ENCODE assay signal across 8 mouse cellular contexts in the genomic region with DNA sequence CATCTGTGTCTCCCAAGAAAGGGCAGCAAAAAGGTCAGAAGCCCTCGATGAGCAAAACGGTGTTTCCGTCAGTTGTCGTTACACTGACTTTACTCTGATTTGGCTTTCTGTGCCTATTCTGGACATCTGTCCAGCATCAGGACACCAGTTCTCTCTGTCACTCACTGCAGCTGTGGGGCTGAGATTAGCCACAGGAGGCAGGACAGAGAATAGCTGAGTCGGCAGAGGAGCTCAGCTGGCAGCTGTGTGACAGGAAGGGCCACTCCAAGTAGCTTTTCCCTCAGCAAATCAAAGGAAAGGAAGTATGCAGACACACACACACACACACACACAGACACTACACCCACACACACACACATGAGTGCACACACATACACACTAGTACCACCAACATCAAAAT. TPM values are rescaled to one million over a fixed set of nuclear protein-coding genes. Genes with fewer than 3 reads are reported as not detected.
DNase-seq lines count a peak whose midpoint lies in the region; ATAC-seq and TF ChIP-seq lines count a peak whose summit lies in the region.

No protein-coding gene starts in this region.

- no peak overlapping the region for H3K27ac ChIP-seq in midbrain, postnatal 0 days (ENCODE audit: low read depth, low read length)
- no peak overlapping the region for H3K27ac ChIP-seq in midbrain, embryonic 13.5 days
- no peak overlapping the region for H3K27ac ChIP-seq in kidney, embryonic 15.5 days
- no peak overlapping the region for H3K27ac ChIP-seq in forebrain, embryonic 12.5 days

- H3K4me3 ChIP-seq in midbrain, postnatal 0 days (ENCODE audit: low read depth, low read length): no peak overlapping the region
- H3K4me3 ChIP-seq in midbrain, embryonic 13.5 days (replicated peaks): no peak overlapping the region
- no peak overlapping the region for H3K4me3 ChIP-seq in kidney, embryonic 15.5 days (replicated peaks)
- no peak overlapping the region for H3K4me3 ChIP-seq in forebrain, embryonic 12.5 days (replicated peaks)

- no peaks in the 10 kb centered on the region for H3K9me3 ChIP-seq in midbrain, postnatal 0 days (ENCODE audit: low read length)
- H3K9me3 ChIP-seq in midbrain, embryonic 13.5 days: no peaks in the 10 kb centered on the region
- H3K9me3 ChIP-seq in kidney, embryonic 15.5 days (replicated peaks): no peaks in the 10 kb centered on the region
- no peaks in the 10 kb centered on the region for H3K9me3 ChIP-seq in forebrain, embryonic 12.5 days

- 0 out of 2 replicates have a peak, but pooled peaks have one; percentile 5 for TF ChIP-seq CTCF in midbrain, postnatal 0 days (IDR thresholded peaks at IDR 0.05)

- no peaks in the 10 kb centered on the region for H3K4me1 ChIP-seq in midbrain, postnatal 0 days (ENCODE audit: insufficient read depth, low read length)
- H3K4me1 ChIP-seq in midbrain, embryonic 13.5 days (replicated peaks): no peaks in the 10 kb centered on the region
- H3K4me1 ChIP-seq in kidney, embryonic 15.5 days: peaks cover 9% of the 10 kb centered on the region; the same call in 1 of the 2 replicates
- no peaks in the 10 kb centered on the region; the same call in 1 of the 2 replicates for H3K4me1 ChIP-seq in forebrain, embryonic 12.5 days

- 44% methylated on average over 5 of the region's 5 CpGs for WGBS in midbrain, postnatal 0 days
- 34% methylated on average over 5 of the region's 5 CpGs for WGBS in midbrain, embryonic 13.5 days
- WGBS in kidney, embryonic 15.5 days: 37% methylated on average over 5 of the region's 5 CpGs
- 52% methylated on average over 5 of the region's 5 CpGs for WGBS in forebrain, embryonic 12.5 days

- no peak overlapping the region for H3K4me2 ChIP-seq in midbrain, postnatal 0 days (ENCODE audit: low read depth, low read length, poor library complexity, severe bottlenecking)
- no peak overlapping the region for H3K4me2 ChIP-seq in midbrain, embryonic 13.5 days (replicated peaks)
- H3K4me2 ChIP-seq in kidney, embryonic 15.5 days: no peak overlapping the region
- no peak overlapping the region for H3K4me2 ChIP-seq in forebrain, embryonic 12.5 days

- peak; percentile 9 for DNase-seq in adrenal gland, postnatal 14 days
- DNase-seq in adrenal gland, postnatal 25 days: no peak
- peak; percentile 10 for DNase-seq in midbrain, postnatal 0 days (ENCODE audit: low spot score)
- peak; percentile 23 for DNase-seq in retina, postnatal 1 day

- H3K27me3 ChIP-seq in midbrain, postnatal 0 days (ENCODE audit: insufficient read depth, low read length): no peaks in the 10 kb centered on the region
- no peaks in the 10 kb centered on the region for H3K27me3 ChIP-seq in midbrain, embryonic 13.5 days
- no peaks in the 10 kb centered on the region for H3K27me3 ChIP-seq in kidney, embryonic 15.5 days
- H3K27me3 ChIP-seq in forebrain, embryonic 12.5 days: no peaks in the 10 kb centered on the region

- H3K9ac ChIP-seq in midbrain, postnatal 0 days (replicated peaks; ENCODE audit: low read length, poor library complexity, severe bottlenecking): no peak overlapping the region
- no peak overlapping the region for H3K9ac ChIP-seq in midbrain, embryonic 13.5 days (replicated peaks)
- H3K9ac ChIP-seq in kidney, embryonic 15.5 days: no peak overlapping the region
- H3K9ac ChIP-seq in forebrain, embryonic 12.5 days: no peak overlapping the region

- no peak for ATAC-seq in midbrain, postnatal 0 days (ENCODE audit: low FRiP score)
- no peak for ATAC-seq in midbrain, embryonic 13.5 days
- ATAC-seq in kidney, embryonic 15.5 days (replicated peaks; ENCODE audit: low FRiP score): peak; percentile 58; the same call in 1 of the 2 replicates
- ATAC-seq in CD4-positive, CD25-positive, alpha-beta regulatory T cell, adult 4 months: no peak
- ATAC-seq in forebrain, embryonic 12.5 days (ENCODE audit: low FRiP score): no peak

- no peaks in the 10 kb centered on the region for H3K36me3 ChIP-seq in midbrain, postnatal 0 days (ENCODE audit: insufficient read depth, low read length)
- H3K36me3 ChIP-seq in midbrain, embryonic 13.5 days: no peaks in the 10 kb centered on the region
- H3K36me3 ChIP-seq in kidney, embryonic 15.5 days: no peaks in the 10 kb centered on the region
- H3K36me3 ChIP-seq in forebrain, embryonic 12.5 days (replicated peaks): no peaks in the 10 kb centered on the region

RNA-seq across cellular contexts. Expression of a gene that starts 46.0 kb away (rescaled TPM):
- total RNA-seq in adrenal gland, postnatal 14 days (2021): 15.6 and 21.0 TPM in 2 replicates
- total RNA-seq in adrenal gland, postnatal 25 days (2021): 15.5 and 16.9 TPM in 2 replicates
- 27.0 and 32.7 TPM in 2 replicates for total RNA-seq in midbrain, postnatal 0 days (2014; rRNA removed)
- polyA plus RNA-seq in midbrain, postnatal 0 days (2015; fragmentation: Nextera tagmentation; extraction: Ambion mirVana): 6.9 and 8.4 TPM in 2 replicates
- 13.2 TPM in 2 replicates for polyA plus RNA-seq in midbrain, embryonic 13.5 days (2015; fragmentation: Nextera tagmentation; extraction: Ambion mirVana)
- 7.7 and 8.0 TPM in 2 replicates for polyA plus RNA-seq in kidney, embryonic 15.5 days (2015; fragmentation: Nextera tagmentation; extraction: Ambion mirVana)
- under 1 TPM; 0.36 to 0.49 TPM for polyA plus RNA-seq in CD4-positive, CD25-positive, alpha-beta regulatory T cell, adult 4 months (2017; shearing (Covaris generic))
- 13.9 and 14.6 TPM in 2 replicates for polyA plus RNA-seq in forebrain, embryonic 12.5 days (2016; fragmentation: Nextera tagmentation; extraction: Ambion mirVana)
